Mouse (Mus musculus) myocyte (in vitro differentiated cells): ENCODE measurements around the gene Nfkbiz.

Experiments
- MAX ChIP-seq: IDR thresholded peaks from one replicate; pipeline ENCODE4 v1.6.1; 2011; ENCODE audit warnings: low read depth, mild to moderate bottlenecking, control low read depth
- POLR2A ChIP-seq: IDR thresholded peaks from one replicate; pipeline ENCODE4 v1.6.1; 2011; ENCODE audit warnings: low read depth, mild to moderate bottlenecking, control low read depth, moderate library complexity; ENCODE audit not compliant: insufficient read length

GRCm38 (mm10) chr16:55781809-55782208, 56.9 kb downstream of the Nfkbiz start:
- no peak for TF ChIP-seq POLR2A
- TF ChIP-seq MAX = no peak
